Mouse (Mus musculus): ENCODE data around the gene Dnaic2.
A peak's percentile ranks its signal among the peaks of the same experiment; 100 is the strongest.

DNA sequence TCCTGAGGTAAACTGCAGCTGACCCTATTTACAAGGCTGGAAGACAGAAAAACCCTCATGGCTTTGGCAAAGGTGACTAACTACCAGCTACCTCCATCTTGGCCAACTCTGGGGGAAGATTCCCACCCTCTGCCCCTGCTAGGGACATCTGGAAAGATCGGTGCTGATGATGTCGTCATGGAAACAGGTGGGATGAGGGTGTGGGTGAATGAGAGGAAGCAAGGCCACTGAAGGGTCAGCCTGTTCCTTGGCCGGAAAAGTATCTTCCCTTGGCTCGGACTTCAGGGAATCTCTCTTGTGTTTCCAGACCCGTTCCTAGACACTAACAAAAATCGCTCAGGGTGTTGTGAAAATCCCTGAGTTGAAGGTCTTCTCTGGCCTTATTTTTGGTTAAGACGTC lies 11.7 kb upstream of the Dnaic2 start:
- no peak for TF ChIP-seq TCF3 (IDR thresholded peaks at IDR 0.05; ENCODE audit: insufficient read length, low read depth)
- TF ChIP-seq POLR2A (IDR thresholded peaks at IDR 0.05; ENCODE audit: insufficient read length, low read depth) = no peak
- TF ChIP-seq MAX (IDR thresholded peaks at IDR 0.05; ENCODE audit: low read depth) = no peak
- TF ChIP-seq TCF12 (IDR thresholded peaks at IDR 0.05; ENCODE audit: insufficient read depth, poor library complexity, severe bottlenecking) = no peak
- peak; percentile 66 for TF ChIP-seq POLR2AphosphoS2 (IDR thresholded peaks at IDR 0.05; ENCODE audit: insufficient read length, low read depth)
- no peak for TF ChIP-seq USF1 (IDR thresholded peaks at IDR 0.05; ENCODE audit: low read depth)
- no peak for TF ChIP-seq MYOD1 (IDR thresholded peaks at IDR 0.05; ENCODE audit: control insufficient read depth in 1 of 3, insufficient read length in 2 of 3, low read depth in 2 of 3)
- no peak for TF ChIP-seq SRF (IDR thresholded peaks at IDR 0.05; ENCODE audit: control insufficient read depth, insufficient read length, low read depth)

All from myocyte (in vitro differentiated cells).